22 mouse cellular contexts compared by ENCODE assay signal in the genomic region with DNA sequence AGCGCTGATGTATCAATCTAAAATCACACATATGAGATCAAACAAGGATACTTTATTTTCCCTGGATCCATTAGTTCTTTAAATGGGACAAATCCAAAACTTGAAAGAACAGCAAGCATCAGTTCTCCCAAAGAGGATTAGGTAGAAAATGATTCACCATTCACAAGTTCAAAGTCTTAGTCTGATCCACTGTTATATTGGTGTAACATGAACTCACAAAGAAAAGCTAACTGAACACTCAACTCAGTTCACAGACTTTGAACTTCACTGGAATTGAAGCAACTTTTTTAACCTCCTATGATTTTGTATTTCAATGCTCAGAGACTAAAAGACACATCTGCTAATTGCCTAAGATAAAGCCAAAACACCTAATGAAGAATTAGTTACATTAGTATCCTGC. TPM values are rescaled to one million over a fixed set of nuclear protein-coding genes. Genes with fewer than 3 reads are reported as not detected.
A peak's percentile ranks its signal among the peaks of the same experiment; 100 is the strongest.
DNase-seq lines count a peak whose midpoint lies in the region; ATAC-seq and TF ChIP-seq lines count a peak whose summit lies in the region.
"Had no signal": no experiment of that assay in that cellular context is flagged by ENCODE, and none has a peak within 500 bp of the region (broad histone marks: within the 10 kb centered on the region; RNA-seq: fewer than 3 reads in every experiment).

No protein-coding gene starts in this region.

- H3K4me1 ChIP-seq in kidney, adult 2 months (ENCODE audit: control insufficient read depth, insufficient read depth, low read length), result peaks cover 16% of the 10 kb centered on the region; the same call in 1 of the 2 replicates
- peaks cover 19% of the 10 kb centered on the region for H3K4me1 ChIP-seq in liver, adult 2 months (ENCODE audit: control insufficient read depth, insufficient read depth, low read length)
- H3K4me1 ChIP-seq in liver, embryonic 11.5 days (replicated peaks; ENCODE audit: control insufficient read depth, insufficient read depth, low read length), result no peaks in the 10 kb centered on the region
- H3K4me1 ChIP-seq in liver, postnatal 0 days (ENCODE audit: insufficient read depth), result no peaks in the 10 kb centered on the region; the same call in 1 of the 2 replicates
- no peaks in the 10 kb centered on the region for H3K4me1 ChIP-seq in liver, embryonic 12.5 days

- no peak for ATAC-seq in liver, embryonic 11.5 days (replicated peaks; ENCODE audit: low FRiP score)
- no peak for ATAC-seq in liver, postnatal 0 days
- no peak for ATAC-seq in liver, embryonic 12.5 days
- ATAC-seq: activated CD4-positive, CD25-positive, alpha-beta regulatory T cell, adult 4 months; CD4-positive, CD25-positive, alpha-beta regulatory T cell, adult 4 months; Patski had no signal

- no peaks in the 10 kb centered on the region for H3K79me2 ChIP-seq in liver, adult 2 months (ENCODE audit: control insufficient read depth, insufficient read depth, low read length)

- no peak overlapping the region for H3K4me3 ChIP-seq in kidney, adult 2 months (ENCODE audit: insufficient read depth, low read depth, low read length)
- no peak overlapping the region for H3K4me3 ChIP-seq in liver, adult 2 months (ENCODE audit: insufficient read depth, low read depth, low read length)
- H3K4me3 ChIP-seq in liver, embryonic 11.5 days (ENCODE audit: low read depth, low read length), result no peak overlapping the region
- no peak overlapping the region for H3K4me3 ChIP-seq in liver, postnatal 0 days (ENCODE audit: low read depth, low read length)
- H3K4me3 ChIP-seq in liver, embryonic 12.5 days, result no peak overlapping the region

- H3K27ac ChIP-seq in kidney, adult 2 months (ENCODE audit: insufficient read depth, low read depth, low read length), result no peak overlapping the region
- no peak overlapping the region for H3K27ac ChIP-seq in liver, adult 2 months (replicated peaks; ENCODE audit: insufficient read depth, low read depth, low read length)
- no peak overlapping the region for H3K27ac ChIP-seq in liver, embryonic 11.5 days (ENCODE audit: low read depth, low read length)
- peak overlapping the region; percentile 11; the same call in 1 of the 2 replicates for H3K27ac ChIP-seq in liver, postnatal 0 days (ENCODE audit: low read depth)
- no peak overlapping the region for H3K27ac ChIP-seq in liver, embryonic 12.5 days

- H3K36me3 ChIP-seq in kidney, adult 2 months (ENCODE audit: control insufficient read depth, insufficient read depth, low read length), result no peaks in the 10 kb centered on the region
- no peaks in the 10 kb centered on the region for H3K36me3 ChIP-seq in liver, adult 2 months (ENCODE audit: control insufficient read depth, insufficient read depth, low read length)
- no peaks in the 10 kb centered on the region for H3K36me3 ChIP-seq in liver, embryonic 11.5 days (ENCODE audit: control insufficient read depth, insufficient read depth, low read length)
- H3K36me3 ChIP-seq in liver, postnatal 0 days (replicated peaks; ENCODE audit: insufficient read depth, low read length), result no peaks in the 10 kb centered on the region
- H3K36me3 ChIP-seq in liver, embryonic 12.5 days, result no peaks in the 10 kb centered on the region

- no peak for TF ChIP-seq EP300 in liver, postnatal 0 days (IDR thresholded peaks at IDR 0.05; ENCODE audit: low read depth)

- DNase-seq in kidney, adult 2 months, result peak; percentile 61
- no peak for DNase-seq in kidney, postnatal 4 days
- DNase-seq in kidney, adult 9 months, result peak; percentile 60
- no peak for DNase-seq in kidney, postnatal 25 days
- peak; percentile 85 for DNase-seq in liver, adult 2 months (ENCODE audit: extremely low read depth, low read depth, low spot score)
- DNase-seq in liver, embryonic 11.5 days (ENCODE audit: low spot score), result no peak
- no peak for DNase-seq in liver, postnatal 0 days
- DNase-seq: adrenal gland, adult 2 months; adrenal gland, adult 8-10 months; adrenal gland, postnatal 10 days; adrenal gland, postnatal 14 days; adrenal gland, postnatal 25 days; adrenal gland, postnatal 36 days; B cell, adult 2 months; cerebellum, adult 11 months; cerebellum, adult 11-12 months had no signal

- H3K4me2 ChIP-seq in liver, embryonic 11.5 days, result no peak overlapping the region
- H3K4me2 ChIP-seq in liver, postnatal 0 days (ENCODE audit: low read depth, low read length), result no peak overlapping the region
- H3K4me2 ChIP-seq in liver, embryonic 12.5 days, result no peak overlapping the region

- H3K27me3 ChIP-seq in kidney, adult 2 months (replicated peaks; ENCODE audit: control insufficient read depth, insufficient read depth, low read length), result no peaks in the 10 kb centered on the region
- no peaks in the 10 kb centered on the region for H3K27me3 ChIP-seq in liver, adult 2 months (ENCODE audit: control insufficient read depth, insufficient read depth, low read length)
- H3K27me3 ChIP-seq in liver, embryonic 11.5 days (replicated peaks; ENCODE audit: control insufficient read depth, insufficient read depth, low read length), result no peaks in the 10 kb centered on the region
- no peaks in the 10 kb centered on the region for H3K27me3 ChIP-seq in liver, postnatal 0 days (ENCODE audit: insufficient read depth, low read length)
- H3K27me3 ChIP-seq in liver, embryonic 12.5 days (replicated peaks), result no peaks in the 10 kb centered on the region
- H3K27me3 ChIP-seq: CH12.LX had no signal

- no peak overlapping the region for H3K9ac ChIP-seq in liver, adult 2 months (ENCODE audit: low read depth, low read length)
- no peak overlapping the region for H3K9ac ChIP-seq in liver, embryonic 11.5 days (ENCODE audit: low read depth, low read length)
- no peak overlapping the region for H3K9ac ChIP-seq in liver, postnatal 0 days (replicated peaks)
- no peak overlapping the region for H3K9ac ChIP-seq in liver, embryonic 12.5 days

- H3K9me3 ChIP-seq in liver, embryonic 11.5 days (ENCODE audit: control insufficient read depth, low read length), result no peaks in the 10 kb centered on the region
- H3K9me3 ChIP-seq in liver, postnatal 0 days (ENCODE audit: low read length), result no peaks in the 10 kb centered on the region
- H3K9me3 ChIP-seq in liver, embryonic 12.5 days (replicated peaks), result no peaks in the 10 kb centered on the region
- H3K9me3 ChIP-seq: G1E had no signal

- 81% methylated on average over 1 of the region's 1 CpGs for WGBS in kidney, adult 2 months
- 56% methylated on average over 1 of the region's 1 CpGs for WGBS in liver, adult 2 months
- 80% methylated on average over 1 of the region's 1 CpGs for WGBS in liver, embryonic 11.5 days
- 82% methylated on average over 1 of the region's 1 CpGs for whole genome bisulfite sequencing in liver, postnatal 0 days (ENCODE audit: insufficient replicate concordance)
- WGBS in liver, embryonic 12.5 days (ENCODE audit: insufficient replicate concordance), result 78% methylated on average over 1 of the region's 1 CpGs

- no peak for TF ChIP-seq CTCF in kidney, adult 2 months (conservative IDR thresholded peaks at IDR 0.05; ENCODE audit: insufficient read depth, insufficient read length, low read depth, low read length)
- TF ChIP-seq CTCF in liver, adult 2 months (IDR thresholded peaks at IDR 0.05; ENCODE audit: low read depth, low read length), result no peak
- TF ChIP-seq CTCF in liver, postnatal 0 days (IDR thresholded peaks at IDR 0.05; ENCODE audit: low read depth), result no peak

- no peak for TF ChIP-seq POLR2A in kidney, adult 2 months (IDR thresholded peaks at IDR 0.05; ENCODE audit: low read depth, low read length)
- no peak for TF ChIP-seq POLR2A in liver, adult 2 months (IDR thresholded peaks at IDR 0.05; ENCODE audit: extremely low read depth, insufficient read depth, low read length)

RNA-seq across cellular contexts. Expression of gene Lamp2, which starts 56.6 kb away (rescaled TPM):
- polyA plus RNA-seq in kidney, adult 2 months (2012; rRNA removed), result 312 and 353 TPM in 2 replicates
- 414 and 458 TPM in 2 replicates for total RNA-seq in liver, adult 2 months (2014; rRNA removed)
- 203 and 230 TPM in 2 replicates for polyA plus RNA-seq in liver, adult 2 months (2012; rRNA removed)
- 76.0 and 81.4 TPM in 2 replicates for polyA plus RNA-seq in liver, embryonic 11.5 days (2014; fragmentation: Nextera tagmentation; extraction: Ambion mirVana)
- 208 and 213 TPM in 2 replicates for polyA plus RNA-seq in liver, postnatal 0 days (2015; fragmentation: Nextera tagmentation; extraction: Ambion mirVana)
- polyA plus RNA-seq in liver, embryonic 12.5 days (2016; fragmentation: Nextera tagmentation; extraction: Ambion mirVana), result 46.5 and 48.6 TPM in 2 replicates

Comparison
In these comparisons a context has a peak if more than half of its experiments do, and no peak if none do; other contexts are left out.
1. DNase-seq: peak in kidney, adult 2 months (single experiment), kidney, adult 9 months (single experiment) and liver, adult 2 months (single experiment); none in kidney, postnatal 4 days (0 of 2), kidney, postnatal 25 days (0 of 2), liver, embryonic 11.5 days (single experiment) and liver, postnatal 0 days (single experiment).